Mouse (Mus musculus) left cerebral cortex, adult 11 months (tissue): ENCODE results near the gene Lrrc27.

ENCODE experiments used
- DNase-seq: peaks from one replicate; pipeline ENCODE4 v3.0.0; 2022; ENCODE audit warnings: low spot score

The Lrrc27 gene

GRCm38 (mm10) chr7:139246931-139247880 lies 34.4 kb downstream of the Lrrc27 start:
- DNase-seq, result peak; percentile 44

GRCm38 (mm10) chr7:139247881-139248614 lies 35.3 kb downstream of the Lrrc27 start, which contains the start of gene Pwwp2b:
Gene Pwwp2b (plus strand): TSS chr7:139248482.
- DNase-seq, result peak; percentile 56

GRCm38 (mm10) chr7:139248615-139249405 lies 36.0 kb downstream of the Lrrc27 start:
- no peak for DNase-seq

- DNase-seq, result no peak
These were observed 36.8 kb downstream of the Lrrc27 start for GRCm38 (mm10) chr7:139249406-139250210.

GRCm38 (mm10) chr7:139251881-139252301 lies 39.1 kb downstream of the Lrrc27 start:
- DNase-seq, result no peak

GRCm38 (mm10) chr7:139252566-139252965 lies 39.8 kb downstream of the Lrrc27 start:
- no peak for DNase-seq

- DNase-seq, result no peak
These were observed 40.2 kb downstream of the Lrrc27 start for GRCm38 (mm10) chr7:139252986-139253385.

- no peak for DNase-seq
These were observed 40.7 kb downstream of the Lrrc27 start for GRCm38 (mm10) chr7:139253462-139253861.

- no peak for DNase-seq
These were observed 41.8 kb downstream of the Lrrc27 start for GRCm38 (mm10) chr7:139254626-139255025.

GRCm38 (mm10) chr7:139257752-139258542 lies 45.2 kb downstream of the Lrrc27 start:
- no peak for DNase-seq

GRCm38 (mm10) chr7:139264337-139264736 lies 51.5 kb downstream of the Lrrc27 start:
- no peak for DNase-seq

GRCm38 (mm10) chr7:139265634-139266033 lies 52.8 kb downstream of the Lrrc27 start:
- DNase-seq, result no peak

GRCm38 (mm10) chr7:139266431-139266830 lies 53.6 kb downstream of the Lrrc27 start:
- no peak for DNase-seq

GRCm38 (mm10) chr7:139266886-139267870 lies 54.4 kb downstream of the Lrrc27 start:
- DNase-seq, result no peak

GRCm38 (mm10) chr7:139270738-139271137 lies 58.0 kb downstream of the Lrrc27 start:
- no peak for DNase-seq

- no peak for DNase-seq
These were observed 59.1 kb downstream of the Lrrc27 start for GRCm38 (mm10) chr7:139271871-139272270.

GRCm38 (mm10) chr7:139272639-139273396 lies 60.0 kb downstream of the Lrrc27 start:
- peak; percentile 59 for DNase-seq

GRCm38 (mm10) chr7:139273397-139273719 lies 60.6 kb downstream of the Lrrc27 start:
- no peak for DNase-seq
